Mouse (Mus musculus) c-Kit-positive CD71-positive TER-119-negative erythroid progenitor cells, embryonic 14.5 days (primary cell): ENCODE measurements at regions not wholly inside any gene's neighbourhood (a gene's known extent, or its start where the extent isn't known, plus 50 kb on each side); places are given as distances from the start of the nearest gene placed in this dataset.

Experiments
- DNase-seq: peaks from one replicate; pipeline ENCODE4 v3.0.0-alpha.2; 2013; ENCODE audit warnings: low read depth

GRCm38 (mm10) chr8:93689832-93690471 lies 119.8 kb upstream of the Gnao1 start:
- DNase-seq: no peak

GRCm38 (mm10) chr8:93691375-93691774 lies 118.4 kb upstream of the Gnao1 start:
- no peak for DNase-seq

- no peak for DNase-seq
Observed at GRCm38 (mm10) chr8:93691826-93692225, 117.9 kb upstream of the Gnao1 start.

GRCm38 (mm10) chr8:93697206-93697605 lies 112.6 kb upstream of the Gnao1 start:
- no peak for DNase-seq

- DNase-seq: no peak
Observed at GRCm38 (mm10) chr8:93698508-93698907, 111.3 kb upstream of the Gnao1 start.

GRCm38 (mm10) chr8:93701391-93701790 lies 108.4 kb upstream of the Gnao1 start:
- no peak for DNase-seq

GRCm38 (mm10) chr8:93712066-93712706 lies 97.6 kb upstream of the Gnao1 start:
- no peak for DNase-seq

- DNase-seq: no peak
Observed at GRCm38 (mm10) chr8:93713221-93713620, 96.5 kb upstream of the Gnao1 start.

- DNase-seq: no peak
Observed at GRCm38 (mm10) chr8:93724896-93725489, 84.8 kb upstream of the Gnao1 start.

- no peak for DNase-seq
Observed at GRCm38 (mm10) chr8:93729124-93729930, 80.4 kb upstream of the Gnao1 start.

- no peak for DNase-seq
Observed at GRCm38 (mm10) chr8:93730738-93731700, 78.7 kb upstream of the Gnao1 start.

GRCm38 (mm10) chr8:93734818-93735217 lies 74.9 kb upstream of the Gnao1 start:
- DNase-seq: no peak

- no peak for DNase-seq
Observed at GRCm38 (mm10) chr8:93740281-93740680, 69.5 kb upstream of the Gnao1 start.

- DNase-seq: no peak
Observed at GRCm38 (mm10) chr8:93748720-93749119, 61.0 kb upstream of the Gnao1 start.

- no peak for DNase-seq
Observed at GRCm38 (mm10) chr8:93750921-93751320, 58.8 kb upstream of the Gnao1 start.

GRCm38 (mm10) chr8:93755981-93756380 lies 53.8 kb upstream of the Gnao1 start:
- DNase-seq: no peak
